Mouse (Mus musculus) kidney, embryonic 15.5 days (tissue): ENCODE data around the gene Cbr3. TPM values are rescaled to one million over a fixed set of nuclear protein-coding genes. Genes with fewer than 3 reads are reported as not detected.
"Not testable (repeated sequence)": the region's sequence is repeated elsewhere in the genome, so short reads cannot be mapped to it uniquely, and the experiment has no call there.

Source experiments
- ATAC-seq: fragments of 200-750 bp; cut with Nextera tagmentation; replicated peaks from 2 replicates; pipeline ENCODE4 v1.8.0; 2017; ENCODE audit warnings: moderate TSS enrichment; ENCODE audit not compliant: low FRiP score
- H3K27ac ChIP-seq: fragments of 300-500 bp; sonication (generic); 2 replicates; pipeline ENCODE4 v1.5.1; 2015; ENCODE audit warnings: mild to moderate bottlenecking, inconsistent platforms
- H3K27me3 ChIP-seq: fragments of 300-500 bp; sonication (generic); 2 replicates; pipeline ENCODE4 v1.6.1; 2015; ENCODE audit warnings: inconsistent platforms
- H3K36me3 ChIP-seq: fragments of 300-500 bp; sonication (generic); 2 replicates; pipeline ENCODE4 v1.6.1; 2015; ENCODE audit warnings: inconsistent platforms
- H3K4me1 ChIP-seq: fragments of 300-500 bp; sonication (generic); 2 replicates; pipeline ENCODE4 v1.6.1; 2015; ENCODE audit warnings: inconsistent platforms
- H3K4me2 ChIP-seq: fragments of 300-500 bp; sonication (generic); 2 replicates; pipeline ENCODE4 v1.6.1; 2015; ENCODE audit warnings: moderate library complexity, mild to moderate bottlenecking, inconsistent platforms
- H3K4me3 ChIP-seq: fragments of 300-500 bp; sonication (generic); replicated peaks from 2 replicates; pipeline ENCODE4 v1.5.1; 2015; ENCODE audit warnings: mild to moderate bottlenecking, inconsistent platforms
- H3K9ac ChIP-seq: fragments of 300-500 bp; sonication (generic); 2 replicates; pipeline ENCODE4 v1.6.1; 2015; ENCODE audit warnings: mild to moderate bottlenecking, inconsistent platforms
- H3K9me3 ChIP-seq: fragments of 300-500 bp; sonication (generic); replicated peaks from 2 replicates; pipeline ENCODE4 v1.6.1; 2016; ENCODE audit warnings: inconsistent platforms
- WGBS: fragments of 180-500 bp; shearing (Covaris S2); methylation state at CpG from one replicate; pipeline ENCODE4 v1.1.7; 2015; ENCODE audit warnings: mixed read lengths; 5-methylcytosine and 5-hydroxymethylcytosine counted together
- polyA plus RNA-seq: library from polyadenylated mRNA; unstranded; fragments of >200 nt; fragmentation: Nextera tagmentation; extraction: Ambion mirVana; gene quantifications from 2 replicates; pipeline ENCODE4 v1.2.1, GENCODE M21; 2015

Cbr3 gene
- polyA plus RNA-seq, 1 experiment from 2014 or later, result 4.8 TPM

- under 1% methylated on average over 53 of the region's 53 CpGs for WGBS
- no peaks in the 10 kb centered on the region for H3K9me3 ChIP-seq
- ATAC-seq, result peak; percentile 38
- peaks cover 53% of the 10 kb centered on the region for H3K27me3 ChIP-seq
- H3K27ac ChIP-seq, result no peak overlapping the region
- peak overlapping the region; percentile 86 for H3K4me2 ChIP-seq
- H3K4me3 ChIP-seq, result peak overlapping the region; percentile 48
- H3K9ac ChIP-seq, result peak overlapping the region; percentile 36
- no peaks in the 10 kb centered on the region for H3K36me3 ChIP-seq
- peaks cover 26% of the 10 kb centered on the region for H3K4me1 ChIP-seq
Observed at GRCm38 (mm10) chr16:93683508-93684236, 657 bp downstream of the Cbr3 start.

GRCm38 (mm10) chr16:93684441-93684840 lies 1.4 kb downstream of the Cbr3 start:
- H3K36me3 ChIP-seq, result no peaks in the 10 kb centered on the region
- no peak for ATAC-seq
- H3K4me3 ChIP-seq, result peak overlapping the region; percentile 48; the same call in 1 of the 2 replicates
- 38% methylated on average over 7 of the region's 7 CpGs for WGBS
- peak overlapping the region; percentile 86 for H3K4me2 ChIP-seq
- no peaks in the 10 kb centered on the region for H3K9me3 ChIP-seq
- H3K4me1 ChIP-seq, result peaks cover 26% of the 10 kb centered on the region
- no peak overlapping the region for H3K27ac ChIP-seq
- H3K27me3 ChIP-seq, result peaks cover 50% of the 10 kb centered on the region
- H3K9ac ChIP-seq, result no peak overlapping the region

GRCm38 (mm10) chr16:93685783-93686182 lies 2.8 kb downstream of the Cbr3 start:
- WGBS, result 95% methylated on average over 3 of the region's 3 CpGs
- not testable (repeated sequence) for H3K36me3 ChIP-seq, H3K4me3 ChIP-seq, H3K27ac ChIP-seq, ATAC-seq, H3K9ac ChIP-seq, H3K4me2 ChIP-seq, H3K9me3 ChIP-seq
- Histone ChIP-seq H3K4me1 (peaks cover 26% of the 10 kb centered on the region), H3K27me3 (peaks cover 49% of the 10 kb centered on the region)

- Histone ChIP-seq H3K9ac (no peak overlapping the region), H3K27me3 (peaks cover 42% of the 10 kb centered on the region), H3K36me3 (no peaks in the 10 kb centered on the region), H3K9me3 (no peaks in the 10 kb centered on the region), H3K4me1 (peaks cover 29% of the 10 kb centered on the region), H3K4me2 (no peak overlapping the region; the same call in 1 of the 2 replicates), H3K4me3 (no peak overlapping the region), H3K27ac (no peak overlapping the region)
- 90% methylated on average over 3 of the region's 7 CpGs for WGBS
- no peak for ATAC-seq
Observed at GRCm38 (mm10) chr16:93686421-93686820, 3.4 kb downstream of the Cbr3 start.

- H3K9me3 ChIP-seq, result no peaks in the 10 kb centered on the region
- no peak overlapping the region for H3K9ac ChIP-seq
- peaks cover 37% of the 10 kb centered on the region for H3K27me3 ChIP-seq
- peaks cover 29% of the 10 kb centered on the region for H3K4me1 ChIP-seq
- 0 out of 2 replicates have a peak overlapping the region, but pooled peaks have one; percentile 14 for H3K4me3 ChIP-seq
- no peak for ATAC-seq
- peak overlapping the region; percentile 40 for H3K4me2 ChIP-seq
- no peak overlapping the region for H3K27ac ChIP-seq
- WGBS, result 21% methylated on average over 5 of the region's 5 CpGs
- no peaks in the 10 kb centered on the region for H3K36me3 ChIP-seq
Observed at GRCm38 (mm10) chr16:93686945-93687344, 3.9 kb downstream of the Cbr3 start.

GRCm38 (mm10) chr16:93691206-93691841 lies 8.3 kb downstream of the Cbr3 start:
- no peaks in the 10 kb centered on the region for H3K9me3 ChIP-seq
- no peak overlapping the region for H3K4me2 ChIP-seq
- H3K4me1 ChIP-seq, result peaks cover 9% of the 10 kb centered on the region; the same call in 1 of the 2 replicates
- no peak overlapping the region for H3K9ac ChIP-seq
- WGBS, result 69% methylated on average over 6 of the region's 6 CpGs
- H3K36me3 ChIP-seq, result no peaks in the 10 kb centered on the region
- no peak overlapping the region for H3K4me3 ChIP-seq
- no peaks in the 10 kb centered on the region for H3K27me3 ChIP-seq
- no peak overlapping the region for H3K27ac ChIP-seq
- ATAC-seq, result 0 out of 2 replicates have a peak, but pooled peaks have one; percentile 58

GRCm38 (mm10) chr16:93692744-93693143 lies 9.7 kb downstream of the Cbr3 start:
- no peak overlapping the region for H3K4me3 ChIP-seq
- no peaks in the 10 kb centered on the region for H3K27me3 ChIP-seq
- WGBS, result 65% methylated on average over 2 of the region's 2 CpGs
- H3K9ac ChIP-seq, result no peak overlapping the region
- no peaks in the 10 kb centered on the region for H3K9me3 ChIP-seq
- 0 out of 2 replicates have a peak, but pooled peaks cover 3% of the 10 kb centered on the region for H3K4me1 ChIP-seq
- ATAC-seq, result no peak
- no peaks in the 10 kb centered on the region for H3K36me3 ChIP-seq
- H3K4me2 ChIP-seq, result no peak overlapping the region
- H3K27ac ChIP-seq, result no peak overlapping the region

GRCm38 (mm10) chr16:93707116-93707515 lies 24.1 kb downstream of the Cbr3 start:
- Histone ChIP-seq H3K4me3 (no peak overlapping the region), H3K9ac (no peak overlapping the region), H3K27me3 (peaks cover 4% of the 10 kb centered on the region), H3K36me3 (no peaks in the 10 kb centered on the region), H3K4me2 (no peak overlapping the region), H3K9me3 (no peaks in the 10 kb centered on the region), H3K4me1 (peaks cover under 1% of the 10 kb centered on the region; the same call in 1 of the 2 replicates), H3K27ac (no peak overlapping the region)
- WGBS, result 83% methylated on average over 7 of the region's 7 CpGs
- ATAC-seq, result no peak

GRCm38 (mm10) chr16:93709217-93709616 lies 26.2 kb downstream of the Cbr3 start:
- H3K36me3 ChIP-seq, result no peaks in the 10 kb centered on the region
- 0 out of 2 replicates have a peak overlapping the region, but pooled peaks have one; percentile 41 for H3K27ac ChIP-seq
- WGBS, result 74% methylated on average over 1 of the region's 1 CpGs

GRCm38 (mm10) chr16:93710924-93711323 lies 27.9 kb downstream of the Cbr3 start:
- Histone ChIP-seq H3K27ac (peak overlapping the region; percentile 57; the same call in 1 of the 2 replicates), H3K4me2 (peak overlapping the region; percentile 98), H3K9me3 (no peaks in the 10 kb centered on the region), H3K9ac (no peak overlapping the region), H3K4me1 (peaks cover 16% of the 10 kb centered on the region), H3K27me3 (peaks cover 12% of the 10 kb centered on the region), H3K4me3 (peak overlapping the region; percentile 85), H3K36me3 (no peaks in the 10 kb centered on the region)
- under 1% methylated on average over 11 of the region's 11 CpGs for WGBS
- ATAC-seq, result peak; percentile 40

More at GRCm38 (mm10) chr16:93709217-93709616, 26.2 kb downstream of the Cbr3 start:
- Histone ChIP-seq H3K9ac (no peak overlapping the region), H3K4me3 (no peak overlapping the region), H3K9me3 (no peaks in the 10 kb centered on the region), H3K27me3 (peaks cover 12% of the 10 kb centered on the region), H3K4me2 (no peak overlapping the region), H3K4me1 (peaks cover 11% of the 10 kb centered on the region)
- ATAC-seq, result no peak

- ATAC-seq, result peak; percentile 94
- Histone ChIP-seq H3K4me3 (peak within 1 kb of the TSS; percentile 85), H3K27me3 (peaks cover 12% of the 10 kb centered on the region), H3K36me3 (no peaks in the 10 kb centered on the region), H3K4me1 (peaks cover 16% of the 10 kb centered on the region), H3K4me2 (peak within 1 kb of the TSS; percentile 98), H3K9ac (peak within 1 kb of the TSS; percentile 82), H3K27ac (peak within 1 kb of the TSS; percentile 57; the same call in 1 of the 2 replicates), H3K9me3 (no peaks in the 10 kb centered on the region)
- under 1% methylated on average over 76 of the region's 77 CpGs for WGBS
Observed at GRCm38 (mm10) chr16:93711411-93712188, 28.6 kb downstream of the Cbr3 start, which contains the start of gene Dop1b. Gene Dop1b, plus strand, starts transcription at chr16:93711904.
